Mouse (Mus musculus): ENCODE measurements around the gene Cfap57. TPM values are rescaled to one million over a fixed set of nuclear protein-coding genes. Genes with fewer than 3 reads are reported as not detected.

Cfap57 gene
- polyA plus RNA-seq, 1 experiment, result not detected

GRCm38 (mm10) chr4:118533156-118533555 lies 87.4 kb downstream of the Cfap57 start:
- Histone ChIP-seq H3K27me3 (ENCODE audit: control insufficient read depth, insufficient read depth, insufficient read length) (peaks cover 55% of the 10 kb centered on the region), H3K4me3 (no peak overlapping the region), H3ac (ENCODE audit: control insufficient read depth, insufficient read length) (no peak overlapping the region), H3K79me2 (ENCODE audit: control insufficient read depth, insufficient read depth) (no peaks in the 10 kb centered on the region), H3K4me2 (ENCODE audit: low read depth) (no peak overlapping the region), H3K36me3 (ENCODE audit: control insufficient read depth, insufficient read depth) (no peaks in the 10 kb centered on the region)
- TF ChIP-seq USF1 (IDR thresholded peaks at IDR 0.05; ENCODE audit: low read depth), result no peak
- TF ChIP-seq MYOD1 (IDR thresholded peaks at IDR 0.05; ENCODE audit: control insufficient read depth in 1 of 3, insufficient read length in 2 of 3, low read depth in 2 of 3), result no peak
- no peak for TF ChIP-seq REST (IDR thresholded peaks at IDR 0.05; ENCODE audit: insufficient read depth, insufficient read length)
- no peak for TF ChIP-seq TCF12 (IDR thresholded peaks at IDR 0.05; ENCODE audit: insufficient read depth, poor library complexity, severe bottlenecking)
- TF ChIP-seq MYOG (IDR thresholded peaks at IDR 0.05; ENCODE audit: control insufficient read depth in 1 of 3, insufficient read depth in 1 of 3, insufficient read length in 2 of 3, low read depth in 2 of 3), result no peak
- no peak for TF ChIP-seq CEBPB (IDR thresholded peaks at IDR 0.05; ENCODE audit: insufficient read depth, poor library complexity, severe bottlenecking)
- no peak for TF ChIP-seq POLR2AphosphoS2 (IDR thresholded peaks at IDR 0.05; ENCODE audit: insufficient read length, low read depth)
- TF ChIP-seq POLR2A (IDR thresholded peaks at IDR 0.05; ENCODE audit: insufficient read length, low read depth), result no peak
- no peak for TF ChIP-seq SRF (IDR thresholded peaks at IDR 0.05; ENCODE audit: control insufficient read depth, insufficient read length, low read depth)
- no peak for TF ChIP-seq TCF3 (IDR thresholded peaks at IDR 0.05; ENCODE audit: insufficient read length, low read depth)
- no peak for TF ChIP-seq E2F4 (IDR thresholded peaks at IDR 0.05; ENCODE audit: insufficient read depth)
- TF ChIP-seq MAX (IDR thresholded peaks at IDR 0.05; ENCODE audit: low read depth), result no peak

DNA sequence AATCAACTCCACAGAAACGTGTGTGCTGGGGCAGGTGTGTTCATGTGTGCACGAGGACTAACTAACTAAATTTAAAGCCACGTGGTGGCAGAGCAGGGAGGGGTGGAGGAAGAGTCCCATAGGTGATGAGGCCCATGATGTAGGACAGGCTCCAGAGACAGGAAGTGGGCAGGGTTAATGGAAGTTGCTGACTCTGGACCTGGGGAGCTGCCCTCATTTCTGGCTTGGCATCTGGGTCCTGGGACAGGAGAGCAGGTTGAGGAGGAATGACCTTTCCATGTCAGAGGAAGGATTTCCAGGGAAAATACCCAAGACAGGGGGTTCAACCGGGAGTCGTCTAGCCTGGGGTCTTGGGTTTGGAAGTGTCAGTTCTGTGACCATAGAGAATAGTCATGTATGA lies 87.9 kb downstream of the Cfap57 start:
- H3K4me2 ChIP-seq (ENCODE audit: low read depth), result no peak overlapping the region
- no peak overlapping the region for H3ac ChIP-seq (ENCODE audit: control insufficient read depth, insufficient read length)
- H3K36me3 ChIP-seq (ENCODE audit: control insufficient read depth, insufficient read depth), result no peaks in the 10 kb centered on the region
- no peak overlapping the region for H3K4me3 ChIP-seq
- TF ChIP-seq TCF12 (IDR thresholded peaks at IDR 0.05; ENCODE audit: insufficient read depth, poor library complexity, severe bottlenecking) (no peak), POLR2AphosphoS2 (IDR thresholded peaks at IDR 0.05; ENCODE audit: insufficient read length, low read depth) (no peak), TCF3 (IDR thresholded peaks at IDR 0.05; ENCODE audit: insufficient read length, low read depth) (no peak), USF1 (IDR thresholded peaks at IDR 0.05; ENCODE audit: low read depth) (no peak), MYOD1 (IDR thresholded peaks at IDR 0.05; ENCODE audit: control insufficient read depth in 1 of 3, insufficient read length in 2 of 3, low read depth in 2 of 3) (no peak)
- peaks cover 56% of the 10 kb centered on the region for H3K27me3 ChIP-seq (ENCODE audit: control insufficient read depth, insufficient read depth, insufficient read length)
- H3K79me2 ChIP-seq (ENCODE audit: control insufficient read depth, insufficient read depth), result no peaks in the 10 kb centered on the region

- Histone ChIP-seq H3ac (ENCODE audit: control insufficient read depth, insufficient read length) (no peak overlapping the region), H3K36me3 (ENCODE audit: control insufficient read depth, insufficient read depth) (no peaks in the 10 kb centered on the region), H3K79me2 (ENCODE audit: control insufficient read depth, insufficient read depth) (no peaks in the 10 kb centered on the region), H3K4me3 (no peak overlapping the region), H3K4me2 (ENCODE audit: low read depth) (no peak overlapping the region), H3K27me3 (ENCODE audit: control insufficient read depth, insufficient read depth, insufficient read length) (peaks cover 57% of the 10 kb centered on the region)
- no peak for TF ChIP-seq MYOG (IDR thresholded peaks at IDR 0.05; ENCODE audit: control insufficient read depth in 1 of 3, insufficient read depth in 1 of 3, insufficient read length in 2 of 3, low read depth in 2 of 3)
- no peak for TF ChIP-seq SRF (IDR thresholded peaks at IDR 0.05; ENCODE audit: control insufficient read depth, insufficient read length, low read depth)
- no peak for TF ChIP-seq USF1 (IDR thresholded peaks at IDR 0.05; ENCODE audit: low read depth)
- no peak for TF ChIP-seq CEBPB (IDR thresholded peaks at IDR 0.05; ENCODE audit: insufficient read depth, poor library complexity, severe bottlenecking)
- TF ChIP-seq E2F4 (IDR thresholded peaks at IDR 0.05; ENCODE audit: insufficient read depth), result no peak
- TF ChIP-seq POLR2AphosphoS2 (IDR thresholded peaks at IDR 0.05; ENCODE audit: insufficient read length, low read depth), result no peak
- TF ChIP-seq TCF12 (IDR thresholded peaks at IDR 0.05; ENCODE audit: insufficient read depth, poor library complexity, severe bottlenecking), result no peak
Measured at GRCm38 (mm10) chr4:118527720-118528119, 92.9 kb downstream of the Cfap57 start.

GRCm38 (mm10) chr4:118527335-118527681 lies 93.3 kb downstream of the Cfap57 start:
- Histone ChIP-seq H3K4me3 (no peak overlapping the region), H3K79me2 (ENCODE audit: control insufficient read depth, insufficient read depth) (no peaks in the 10 kb centered on the region), H3K4me2 (ENCODE audit: low read depth) (no peak overlapping the region), H3K27me3 (ENCODE audit: control insufficient read depth, insufficient read depth, insufficient read length) (peaks cover 58% of the 10 kb centered on the region), H3K36me3 (ENCODE audit: control insufficient read depth, insufficient read depth) (no peaks in the 10 kb centered on the region), H3ac (ENCODE audit: control insufficient read depth, insufficient read length) (no peak overlapping the region)
- TF ChIP-seq MAX (IDR thresholded peaks at IDR 0.05; ENCODE audit: low read depth) (no peak), MYOG (IDR thresholded peaks at IDR 0.05; ENCODE audit: control insufficient read depth in 1 of 3, insufficient read depth in 1 of 3, insufficient read length in 2 of 3, low read depth in 2 of 3) (no peak), CEBPB (IDR thresholded peaks at IDR 0.05; ENCODE audit: insufficient read depth, poor library complexity, severe bottlenecking) (no peak), MYOD1 (IDR thresholded peaks at IDR 0.05; ENCODE audit: control insufficient read depth in 1 of 3, insufficient read length in 2 of 3, low read depth in 2 of 3) (no peak), E2F4 (IDR thresholded peaks at IDR 0.05; ENCODE audit: insufficient read depth) (no peak), SRF (IDR thresholded peaks at IDR 0.05; ENCODE audit: control insufficient read depth, insufficient read length, low read depth) (no peak), USF1 (IDR thresholded peaks at IDR 0.05; ENCODE audit: low read depth) (no peak)

GRCm38 (mm10) chr4:118526408-118527334 lies 93.9 kb downstream of the Cfap57 start, which contains the start of gene 2610528J11Rik:
2610528J11Rik (plus strand) TSS chr4:118526999.
- H3K4me2 ChIP-seq (ENCODE audit: low read depth), result no peak within 1 kb of the TSS
- no peaks in the 10 kb centered on the region for H3K79me2 ChIP-seq (ENCODE audit: control insufficient read depth, insufficient read depth)
- H3K27me3 ChIP-seq (ENCODE audit: control insufficient read depth, insufficient read depth, insufficient read length), result peaks cover 60% of the 10 kb centered on the region
- TF ChIP-seq MAX (IDR thresholded peaks at IDR 0.05; ENCODE audit: low read depth) (no peak), SRF (IDR thresholded peaks at IDR 0.05; ENCODE audit: control insufficient read depth, insufficient read length, low read depth) (no peak), REST (IDR thresholded peaks at IDR 0.05; ENCODE audit: insufficient read depth, insufficient read length) (no peak), E2F4 (IDR thresholded peaks at IDR 0.05; ENCODE audit: insufficient read depth) (no peak), MYOD1 (IDR thresholded peaks at IDR 0.05; ENCODE audit: control insufficient read depth in 1 of 3, insufficient read length in 2 of 3, low read depth in 2 of 3) (no peak), POLR2AphosphoS2 (IDR thresholded peaks at IDR 0.05; ENCODE audit: insufficient read length, low read depth) (no peak), USF1 (IDR thresholded peaks at IDR 0.05; ENCODE audit: low read depth) (no peak), POLR2A (IDR thresholded peaks at IDR 0.05; ENCODE audit: insufficient read length, low read depth) (no peak)
- H3ac ChIP-seq (ENCODE audit: control insufficient read depth, insufficient read length), result no peak within 1 kb of the TSS
- no peaks in the 10 kb centered on the region for H3K36me3 ChIP-seq (ENCODE audit: control insufficient read depth, insufficient read depth)
- no peak within 1 kb of the TSS for H3K4me3 ChIP-seq
